Mouse (Mus musculus) olfactory bulb, adult 2 months (tissue): ENCODE measurements at regions not wholly inside any gene's neighbourhood (a gene's known extent, or its start where the extent isn't known, plus 50 kb on each side); places are given as distances from the start of the nearest gene placed in this dataset.

Source experiments
- H3K27ac ChIP-seq: fragments of 200-500 bp; 2 replicates; pipeline ENCODE4 v1.5.1; 2012; ENCODE audit warnings: low read depth, low read length; ENCODE audit not compliant: insufficient read depth
- H3K4me1 ChIP-seq: fragments of 200-500 bp; 2 replicates; pipeline ENCODE4 v1.6.1; 2012; ENCODE audit warnings: low read length; ENCODE audit not compliant: control insufficient read depth, insufficient read depth
- H3K4me3 ChIP-seq: fragments of 200-500 bp; 2 replicates; pipeline ENCODE4 v1.5.1; 2012; ENCODE audit warnings: mild to moderate bottlenecking, low read depth, low read length, moderate library complexity; ENCODE audit not compliant: insufficient read depth
- CTCF ChIP-seq: fragments of 200-500 bp; IDR thresholded peaks from 2 replicates; pipeline ENCODE4 v1.5.1; 2012; ENCODE audit warnings: low read depth, mild to moderate bottlenecking, low read length, moderate library complexity; ENCODE audit not compliant: insufficient read depth
- POLR2A ChIP-seq: fragments of 200-500 bp; IDR thresholded peaks from 2 replicates; pipeline ENCODE4 v1.6.1; 2012; ENCODE audit warnings: mild to moderate bottlenecking, low read depth, low read length, moderate library complexity; ENCODE audit not compliant: insufficient read depth
- WGBS: fragments of 180-500 bp; shearing (Covaris S2); methylation state at CpG from one replicate; pipeline ENCODE4 v1.1.7; 2018; 5-methylcytosine and 5-hydroxymethylcytosine counted together

DNA sequence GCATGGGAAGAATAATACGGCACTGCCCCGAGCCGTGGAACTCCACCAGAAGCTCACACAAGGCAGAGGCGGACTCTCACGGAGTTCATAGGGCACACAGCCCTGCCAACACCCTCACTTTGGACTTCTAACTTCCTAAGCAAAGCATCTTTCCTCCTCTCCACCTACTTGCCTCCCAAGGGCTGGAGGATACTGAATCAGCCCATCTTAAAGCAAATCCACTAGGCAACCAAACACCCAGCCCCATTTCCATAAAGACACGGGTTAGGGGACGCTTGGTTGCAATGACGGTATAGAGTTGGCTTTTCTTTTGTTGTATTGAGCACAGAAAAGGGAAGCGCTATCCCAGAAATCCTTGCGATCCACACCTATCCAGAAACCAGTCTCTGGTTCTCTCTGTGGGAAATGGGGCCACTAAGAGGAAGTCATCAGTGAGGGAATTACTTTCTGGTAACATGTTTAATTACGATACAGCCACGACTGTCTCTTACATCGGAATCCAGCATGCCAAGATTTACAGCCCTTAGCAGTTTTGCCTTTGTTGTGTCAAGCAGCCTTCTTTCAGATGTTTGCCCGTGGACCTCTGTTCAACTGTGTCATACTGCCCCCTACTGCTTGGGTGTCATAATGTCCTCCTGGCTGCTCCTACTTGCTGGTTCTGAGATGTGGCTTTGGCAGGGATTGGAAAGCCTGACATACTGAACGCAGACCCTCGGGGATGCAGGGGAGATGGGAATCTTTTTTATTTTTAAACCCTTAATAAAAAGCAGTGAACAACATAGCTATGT is 110.4 kb downstream of the Sptssa start:
- H3K4me1 ChIP-seq = no peaks in the 10 kb centered on the region
- 38% methylated on average over 16 of the region's 16 CpGs for WGBS
- no peak overlapping the region for H3K4me3 ChIP-seq
- no peak for TF ChIP-seq POLR2A
- TF ChIP-seq CTCF = 0 out of 2 replicates have a peak, but pooled peaks have one; percentile 10
- H3K27ac ChIP-seq = no peak overlapping the region

DNA sequence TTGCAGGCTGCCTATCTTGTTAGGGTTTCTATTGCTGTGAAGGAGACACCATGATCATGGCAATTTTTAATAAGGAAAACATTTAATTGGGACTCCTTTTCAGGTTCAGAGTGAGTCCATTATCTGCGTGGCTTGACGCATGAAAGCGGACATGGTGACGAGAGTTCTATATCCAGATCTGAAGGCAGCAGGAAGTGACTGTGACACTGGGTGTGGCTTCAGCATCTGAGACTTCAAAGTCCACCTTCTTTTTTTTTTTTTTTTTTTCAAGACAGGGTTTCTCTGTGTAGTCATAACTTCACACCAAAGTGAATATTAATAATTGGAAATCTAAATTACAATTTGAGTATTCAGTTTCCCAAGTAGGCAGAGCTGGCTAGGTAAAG is 118.1 kb downstream of the Sptssa start:
- Histone ChIP-seq H3K27ac (no peak overlapping the region), H3K4me1 (no peaks in the 10 kb centered on the region), H3K4me3 (no peak overlapping the region)
- TF ChIP-seq POLR2A = no peak
- TF ChIP-seq CTCF = no peak
- WGBS = 92% methylated on average over 4 of the region's 4 CpGs

DNA sequence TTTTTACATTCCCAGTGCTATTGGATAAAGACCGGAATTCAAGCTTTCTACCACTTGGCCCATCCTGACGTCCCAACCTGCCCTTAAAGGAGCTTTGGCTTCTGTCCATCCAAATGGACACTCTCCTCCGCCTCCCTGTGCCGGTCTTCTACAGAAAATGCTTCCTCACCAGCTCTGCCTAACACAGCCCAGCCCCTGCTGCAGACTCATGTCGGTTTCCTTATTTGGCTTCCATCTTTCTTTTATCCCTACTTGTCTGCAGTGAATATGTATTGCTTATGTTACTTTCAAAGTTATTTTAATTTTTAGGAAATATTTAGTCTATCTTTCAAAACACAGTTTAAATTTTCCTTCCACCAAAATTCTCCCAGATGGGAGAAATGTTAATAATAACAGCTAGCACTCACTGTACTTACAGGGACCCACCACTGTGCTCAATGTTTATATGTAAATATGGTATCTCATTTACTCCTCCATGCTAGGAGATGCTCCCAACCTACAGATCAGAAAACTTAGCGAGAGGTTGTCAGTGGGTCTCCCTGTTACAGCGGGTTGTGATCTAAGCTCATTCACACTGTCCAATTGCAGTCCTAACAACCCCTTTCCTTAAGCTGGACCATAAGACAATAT is 118.6 kb downstream of the Sptssa start:
- no peak overlapping the region for H3K27ac ChIP-seq
- H3K4me1 ChIP-seq = no peaks in the 10 kb centered on the region
- WGBS = 91% methylated on average over 7 of the region's 7 CpGs
- no peak for TF ChIP-seq CTCF
- no peak overlapping the region for H3K4me3 ChIP-seq

DNA sequence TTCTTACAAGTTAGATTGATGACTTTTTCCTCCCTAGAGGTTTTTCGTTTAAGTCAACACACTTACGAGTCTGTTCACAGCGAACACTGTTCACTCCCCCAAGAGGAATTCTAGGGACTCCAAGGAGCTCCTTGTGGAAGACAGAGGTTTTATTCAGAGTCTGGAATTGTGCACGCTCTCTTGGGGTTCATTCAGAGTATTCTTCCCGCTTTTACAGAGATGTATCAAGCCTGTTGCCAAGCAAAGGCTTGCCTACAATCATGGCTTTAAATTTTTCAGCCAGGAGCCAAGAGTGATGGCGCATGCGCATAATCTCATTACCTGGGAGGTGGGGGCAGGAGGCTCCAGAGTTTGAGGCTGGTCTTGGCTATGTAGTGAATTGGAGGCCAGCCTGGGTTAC is 119.4 kb downstream of the Sptssa start:
- WGBS = 67% methylated on average over 7 of the region's 7 CpGs
- Histone ChIP-seq H3K4me3 (no peak overlapping the region), H3K4me1 (no peaks in the 10 kb centered on the region), H3K27ac (no peak overlapping the region)
- no peak for TF ChIP-seq CTCF
- no peak for TF ChIP-seq POLR2A

DNA sequence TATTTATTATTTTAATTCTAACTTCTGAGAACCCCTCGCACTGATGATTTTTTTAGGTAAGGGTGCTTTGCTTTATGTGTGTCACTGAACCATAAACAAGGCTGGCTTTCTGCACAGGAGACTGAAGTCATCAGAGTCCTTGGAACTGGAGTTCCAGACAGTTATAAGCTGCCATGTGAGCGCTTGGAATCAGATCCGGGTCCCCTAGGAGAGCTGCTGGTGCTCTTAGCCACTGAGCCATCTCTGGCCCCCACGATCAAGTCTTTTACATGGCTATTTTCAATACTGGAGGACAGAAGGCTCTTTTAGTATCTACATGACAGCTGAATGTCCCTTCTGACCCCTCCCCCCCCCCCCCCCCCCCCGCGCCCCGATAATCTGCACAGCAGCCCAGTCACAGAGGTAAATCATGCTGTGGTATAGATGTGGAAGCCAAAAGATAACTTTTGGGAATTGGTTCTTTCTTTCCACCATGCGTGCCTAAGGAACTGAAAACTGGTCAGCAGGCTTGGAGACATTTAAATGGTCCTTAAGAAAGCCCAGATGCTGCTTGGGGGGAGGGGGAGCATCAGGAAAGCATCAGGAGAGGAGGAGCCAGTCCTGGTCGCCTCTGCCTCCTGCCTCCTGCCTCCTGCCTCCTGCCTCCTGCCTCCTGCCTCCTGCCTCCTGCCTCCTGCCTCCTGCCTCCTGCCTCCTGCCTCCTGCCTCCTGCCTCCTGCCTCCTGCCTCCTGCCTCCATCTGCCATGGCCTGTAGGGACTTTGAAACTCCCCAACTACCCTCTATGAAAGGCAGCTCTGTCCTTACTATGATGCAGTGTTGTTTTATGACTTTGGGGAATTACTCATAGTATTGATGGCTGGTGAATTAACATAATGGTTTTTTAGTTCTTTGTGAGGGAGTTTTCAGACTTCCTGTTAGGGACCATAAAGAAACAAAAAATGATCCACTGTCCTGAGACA is 120.5 kb downstream of the Sptssa start:
- Histone ChIP-seq H3K4me1 (no peaks in the 10 kb centered on the region), H3K27ac (no peak overlapping the region), H3K4me3 (no peak overlapping the region)
- no peak for TF ChIP-seq POLR2A
- TF ChIP-seq CTCF = no peak
- WGBS = 60% methylated on average over 9 of the region's 9 CpGs

DNA sequence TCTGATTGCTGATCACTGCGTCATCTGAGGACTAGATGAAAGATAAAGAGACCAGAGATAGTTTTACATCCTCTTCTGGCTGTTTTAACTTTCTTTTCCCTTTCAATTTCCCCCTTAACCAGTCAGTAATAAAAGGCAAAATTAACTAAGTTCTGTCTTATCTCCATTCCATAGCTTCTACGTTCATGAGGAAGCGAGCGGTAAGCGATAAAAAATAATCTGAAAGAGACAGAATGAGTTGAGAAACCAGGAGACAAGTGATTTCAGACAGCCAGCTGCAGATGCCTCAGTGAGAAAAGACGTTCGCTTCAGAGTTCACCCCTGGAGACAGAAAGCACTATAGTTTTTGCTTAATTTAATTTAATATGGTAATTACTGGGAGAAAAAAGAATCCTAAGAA is 121.5 kb downstream of the Sptssa start:
- TF ChIP-seq POLR2A (no peak), CTCF (no peak)
- 74% methylated on average over 7 of the region's 7 CpGs for WGBS
- Histone ChIP-seq H3K4me1 (no peaks in the 10 kb centered on the region), H3K27ac (no peak overlapping the region), H3K4me3 (no peak overlapping the region)

DNA sequence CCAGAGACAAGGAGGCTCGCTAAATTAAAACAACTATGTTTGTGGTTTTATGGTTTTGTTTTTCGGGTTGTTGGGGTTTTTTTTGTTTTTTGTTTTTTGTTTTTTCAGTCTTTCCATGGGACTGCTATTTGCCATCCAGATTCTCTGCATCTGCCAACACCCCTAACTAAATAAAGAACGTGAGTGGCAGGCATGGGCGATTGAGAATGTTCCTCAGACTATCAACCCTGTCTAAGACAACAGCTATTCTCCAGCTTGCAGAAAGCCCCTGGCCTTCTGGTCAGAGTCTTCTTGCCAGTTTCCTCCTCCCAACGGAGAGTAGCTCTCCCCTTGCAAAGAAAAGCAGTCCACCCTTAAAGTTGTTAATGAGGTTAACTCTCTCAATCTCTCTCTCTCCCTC is 123.2 kb downstream of the Sptssa start:
- Histone ChIP-seq H3K4me3 (no peak overlapping the region), H3K27ac (no peak overlapping the region), H3K4me1 (no peaks in the 10 kb centered on the region)
- WGBS = 50% methylated on average over 5 of the region's 5 CpGs
- TF ChIP-seq CTCF = no peak
- TF ChIP-seq POLR2A = no peak

DNA sequence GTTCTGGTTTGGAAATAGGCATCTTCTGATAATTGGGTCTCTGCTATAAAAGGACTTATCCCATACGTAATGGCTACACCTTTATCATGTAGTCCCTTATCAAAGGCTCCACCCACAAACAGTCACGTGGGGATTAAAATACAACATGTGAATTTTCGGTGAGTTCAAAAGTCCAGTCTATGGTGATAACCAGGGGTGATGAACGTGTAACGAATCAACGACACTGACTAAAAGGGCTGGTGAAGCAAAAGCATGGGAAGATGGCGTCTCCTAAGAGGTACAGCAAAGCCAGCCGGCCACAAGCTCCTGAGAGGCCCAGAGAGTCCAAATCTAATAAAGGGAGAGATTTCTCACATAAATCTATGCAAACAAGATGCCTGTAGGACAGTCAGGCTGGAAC is 124.3 kb downstream of the Sptssa start:
- TF ChIP-seq POLR2A (no peak), CTCF (no peak)
- H3K27ac ChIP-seq = no peak overlapping the region
- H3K4me3 ChIP-seq = no peak overlapping the region
- WGBS = 93% methylated on average over 8 of the region's 8 CpGs
- H3K4me1 ChIP-seq = no peaks in the 10 kb centered on the region

DNA sequence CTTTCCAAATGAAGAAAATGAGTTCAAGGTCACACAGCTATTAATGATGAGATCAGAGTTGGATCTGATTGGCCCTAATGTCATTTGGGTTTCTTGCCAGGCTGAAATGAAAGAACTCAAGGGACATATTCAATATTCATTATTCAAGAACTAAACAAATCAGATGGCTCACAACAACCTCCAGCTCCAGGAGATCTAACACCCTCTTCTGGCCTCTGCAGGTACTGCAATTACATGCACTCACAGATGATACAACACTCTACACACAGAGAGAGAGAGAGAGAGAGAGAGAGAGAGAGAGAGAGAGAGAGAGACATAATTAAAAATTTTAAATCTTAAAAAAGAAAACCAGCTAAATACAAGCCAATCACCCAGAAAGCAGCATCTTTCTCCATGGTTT is 128.3 kb downstream of the Sptssa start:
- no peak overlapping the region for H3K4me3 ChIP-seq
- TF ChIP-seq POLR2A = no peak
- TF ChIP-seq CTCF = no peak
- H3K4me1 ChIP-seq = no peaks in the 10 kb centered on the region
- no peak overlapping the region for H3K27ac ChIP-seq
